Mouse (Mus musculus): Measurements from ENCODE around the gene Hist1h4h.

Hist1h4h gene

DNA sequence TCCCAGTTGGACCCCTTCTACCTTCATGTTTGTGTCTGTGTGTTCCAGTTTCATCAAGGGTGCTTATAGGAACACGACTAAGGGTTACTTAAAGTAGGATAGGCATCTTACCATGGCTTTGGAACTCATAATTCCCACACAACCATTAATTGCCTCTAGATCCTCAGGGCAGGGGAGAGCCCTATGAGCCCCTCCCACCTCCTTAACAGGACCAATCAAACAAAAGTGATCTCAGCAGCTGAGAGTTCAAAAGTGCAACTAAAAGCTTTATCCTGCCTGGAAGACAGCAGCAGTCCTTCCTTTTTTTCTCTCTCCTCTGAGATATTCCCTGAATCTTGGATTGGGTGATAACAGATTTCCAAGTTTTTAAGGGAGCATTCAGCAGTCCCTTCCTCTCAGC, 20.7 kb upstream of the Hist1h4h start:
- DNase-seq (ENCODE audit: low spot score in 2 of 2) = no peak

DNA sequence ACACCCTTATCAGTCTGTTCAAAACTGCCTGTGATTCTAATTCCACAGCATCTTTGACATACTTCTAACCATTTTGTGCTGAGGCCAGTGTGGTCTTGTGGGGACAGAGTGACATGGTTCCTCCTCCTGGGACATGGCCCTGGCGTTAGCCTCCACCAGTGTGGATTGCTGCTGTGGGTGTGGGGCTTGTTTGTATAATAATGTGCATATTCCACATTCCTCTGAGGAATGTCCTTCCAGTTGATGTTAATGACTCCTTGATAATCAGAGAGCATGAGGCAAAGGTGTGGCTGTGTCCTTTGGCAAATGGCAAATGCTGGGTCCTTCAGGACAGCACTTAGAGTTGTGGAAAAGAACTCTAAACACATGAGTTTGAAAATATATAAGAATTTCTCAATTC, 17.3 kb upstream of the Hist1h4h start:
- no peak for DNase-seq (ENCODE audit: low spot score in 2 of 2)

DNA sequence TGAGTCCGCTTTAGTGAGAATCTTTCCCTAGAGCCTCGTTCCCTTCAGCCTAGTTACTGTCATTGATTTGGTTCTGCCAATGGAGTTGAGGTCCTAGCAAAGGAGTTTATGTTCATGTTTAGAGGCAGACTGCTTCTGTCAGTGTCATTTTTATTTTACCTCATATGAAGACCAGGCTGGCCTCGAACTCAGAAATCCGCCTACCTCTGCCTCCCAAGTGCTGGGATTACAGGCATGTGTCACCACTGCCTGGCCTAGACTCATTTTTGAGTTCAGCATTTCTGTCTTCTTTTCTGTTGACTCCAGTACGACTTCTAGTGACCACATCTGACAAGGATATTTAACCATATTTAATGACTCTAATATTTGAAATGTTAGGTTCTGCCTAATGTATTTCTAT, 15.6 kb upstream of the Hist1h4h start:
- DNase-seq (ENCODE audit: low spot score in 2 of 2) = no peak

DNA sequence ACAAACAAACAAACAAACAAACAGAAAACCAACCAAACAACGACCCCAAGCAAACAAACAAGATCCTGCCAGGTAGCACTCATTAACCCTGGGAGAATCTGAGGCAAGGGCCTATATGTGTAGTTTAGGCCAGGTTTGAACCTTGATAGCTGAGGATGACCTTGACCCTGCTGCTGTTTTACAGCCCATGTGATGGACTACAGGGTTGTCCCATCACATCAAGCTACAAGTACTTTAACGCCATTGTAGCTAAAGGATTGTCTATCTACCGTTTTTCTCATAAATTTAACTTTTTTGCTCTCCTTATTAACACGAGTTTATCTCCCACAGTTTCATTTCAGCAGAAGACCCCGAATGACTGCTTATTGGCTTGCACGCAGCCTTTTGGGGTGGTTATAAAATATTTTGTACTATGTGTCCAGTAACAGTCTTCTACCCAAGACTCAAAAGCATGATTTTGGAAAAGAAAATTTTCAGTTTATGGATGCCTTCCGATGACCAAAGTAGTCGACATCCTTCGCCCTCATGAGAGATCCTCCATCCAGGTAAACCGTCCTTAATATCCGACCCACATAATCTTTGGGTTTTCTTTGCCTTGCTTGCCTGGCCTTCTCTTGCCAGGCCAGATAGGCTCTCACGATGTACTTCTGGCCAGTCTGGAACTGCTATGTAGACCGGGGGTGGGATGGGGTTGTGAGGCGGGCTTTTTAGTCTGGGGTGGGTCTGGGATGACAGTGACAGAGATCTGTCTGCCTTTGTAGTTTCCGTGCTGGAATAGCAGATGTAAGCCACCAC, 14.8 kb upstream of the Hist1h4h start:
- DNase-seq (ENCODE audit: low spot score in 2 of 2) = no peak

- peak in 1 of 2 experiments; percentile 70 for DNase-seq (ENCODE audit: low spot score in 2 of 2)
These were observed 13.8 kb upstream of the Hist1h4h start for GRCm38 (mm10) chr13:23516822-23517602.

- peak; percentile 83 to 94 for DNase-seq (ENCODE audit: low spot score in 2 of 2)
These were observed 13.1 kb upstream of the Hist1h4h start for GRCm38 (mm10) chr13:23517603-23518294.

- DNase-seq (ENCODE audit: low spot score in 2 of 2) = no peak
These were observed 12.6 kb upstream of the Hist1h4h start for GRCm38 (mm10) chr13:23518295-23518603.

GRCm38 (mm10) chr13:23518885-23519284, 12.0 kb upstream of the Hist1h4h start:
- peak; percentile 50 to 83 for DNase-seq (ENCODE audit: low spot score in 2 of 2)

- DNase-seq (ENCODE audit: low spot score in 2 of 2) = peak; percentile 63 to 81
These were observed 11.4 kb upstream of the Hist1h4h start for GRCm38 (mm10) chr13:23519416-23519815.

GRCm38 (mm10) chr13:23521703-23522102, 9.1 kb upstream of the Hist1h4h start:
- DNase-seq (ENCODE audit: low spot score in 2 of 2) = peak; percentile 42 to 74

DNA sequence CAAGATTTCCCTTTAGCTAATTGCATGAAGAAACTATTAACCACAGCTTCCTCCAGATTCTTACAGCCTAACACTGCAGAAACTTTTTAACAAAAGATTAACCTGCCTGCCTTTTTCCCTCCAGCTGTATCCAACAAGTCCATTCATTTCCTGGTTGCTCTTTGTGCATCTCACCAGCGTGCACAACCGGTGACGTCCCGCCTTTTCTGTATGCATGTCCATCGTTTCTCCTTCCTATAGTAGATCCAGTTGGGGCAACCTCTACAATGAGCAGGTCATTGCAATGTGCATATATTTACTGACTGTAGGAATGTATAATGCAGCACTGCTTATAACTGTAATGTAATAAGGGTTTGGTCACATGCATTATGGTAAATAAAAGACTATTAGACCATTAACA, 6.9 kb upstream of the Hist1h4h start:
- no peak for DNase-seq (ENCODE audit: low spot score in 2 of 2)

DNA sequence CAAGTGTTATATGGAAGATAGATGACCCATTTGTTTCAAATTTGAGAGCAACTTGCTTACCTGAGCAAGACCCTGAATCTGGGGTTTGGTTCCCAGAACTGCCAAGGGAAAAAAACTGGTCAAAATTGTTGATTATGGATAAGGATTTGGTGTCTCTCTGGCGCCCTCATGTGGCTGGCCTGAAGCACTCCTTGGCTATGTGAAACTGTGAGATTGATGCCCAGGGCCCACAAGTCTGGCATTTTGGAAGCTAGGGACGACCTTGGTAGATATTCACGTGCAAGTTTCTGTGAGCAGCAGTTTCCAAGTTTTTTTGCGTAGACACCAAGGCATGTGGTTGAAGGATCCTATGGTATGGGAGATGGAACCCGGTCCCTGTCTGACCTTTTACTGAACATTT, 6.2 kb upstream of the Hist1h4h start:
- peak in 1 of 2 experiments; percentile 50 for DNase-seq (ENCODE audit: low spot score in 2 of 2)

DNA sequence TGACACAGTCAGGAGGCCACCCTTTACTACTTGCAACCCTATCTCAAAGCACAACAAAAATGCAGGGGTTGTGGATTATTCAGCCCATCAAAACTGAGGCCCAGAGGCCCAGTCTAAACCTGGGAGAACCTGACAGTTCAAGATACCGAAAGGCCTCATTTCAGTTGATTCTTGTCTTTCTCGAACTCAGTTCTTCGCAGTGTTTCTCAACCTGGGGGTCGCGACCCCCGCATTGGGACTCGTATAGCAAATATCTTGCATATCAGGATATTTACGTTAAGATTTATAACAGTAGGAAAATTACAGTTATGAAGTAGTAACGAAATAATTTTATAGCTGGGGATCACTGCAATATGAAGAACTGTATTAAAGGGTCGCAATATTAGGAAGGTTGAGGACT, 4.9 kb upstream of the Hist1h4h start:
- DNase-seq (ENCODE audit: low spot score in 2 of 2) = no peak

GRCm38 (mm10) chr13:23526312-23526711, 4.5 kb upstream of the Hist1h4h start:
- peak; percentile 85 to 96 for DNase-seq (ENCODE audit: low spot score in 2 of 2)

- DNase-seq (ENCODE audit: low spot score in 2 of 2) = no peak
These were observed 1.8 kb upstream of the Hist1h4h start for GRCm38 (mm10) chr13:23529005-23529404.

DNA sequence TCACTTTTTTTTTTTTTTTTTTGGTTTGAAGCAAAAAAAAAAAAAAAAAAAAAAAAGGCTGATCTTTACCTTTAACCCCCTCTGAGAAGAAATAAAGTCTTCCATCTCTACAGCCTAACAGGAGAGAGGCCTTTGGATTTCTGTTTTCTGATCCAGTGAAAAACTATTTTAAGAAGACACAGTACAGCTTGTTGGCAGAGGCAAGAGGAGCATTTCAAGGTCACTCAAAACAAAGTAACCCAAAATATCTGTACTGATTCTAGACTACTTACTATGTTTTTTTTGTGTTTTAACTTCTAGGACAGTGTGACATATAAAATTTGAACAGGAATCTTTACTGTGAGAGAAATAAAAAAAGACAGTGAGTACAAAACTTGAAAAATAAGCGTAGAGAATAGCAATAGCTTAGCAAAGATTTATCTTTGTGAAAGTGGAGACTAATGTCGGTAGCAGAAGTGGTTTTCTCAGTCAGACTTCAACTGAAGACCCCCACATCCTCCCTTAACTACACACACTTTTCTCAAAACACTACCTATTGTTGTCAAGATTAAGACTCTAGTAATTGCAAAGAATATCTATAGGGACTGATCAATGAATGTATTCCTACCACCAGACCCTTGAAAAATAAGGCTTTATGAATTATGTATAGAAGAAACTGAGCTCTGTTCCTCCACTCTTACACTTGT, 1.2 kb upstream of the Hist1h4h start:
- DNase-seq (ENCODE audit: low spot score in 2 of 2) = no peak

DNA sequence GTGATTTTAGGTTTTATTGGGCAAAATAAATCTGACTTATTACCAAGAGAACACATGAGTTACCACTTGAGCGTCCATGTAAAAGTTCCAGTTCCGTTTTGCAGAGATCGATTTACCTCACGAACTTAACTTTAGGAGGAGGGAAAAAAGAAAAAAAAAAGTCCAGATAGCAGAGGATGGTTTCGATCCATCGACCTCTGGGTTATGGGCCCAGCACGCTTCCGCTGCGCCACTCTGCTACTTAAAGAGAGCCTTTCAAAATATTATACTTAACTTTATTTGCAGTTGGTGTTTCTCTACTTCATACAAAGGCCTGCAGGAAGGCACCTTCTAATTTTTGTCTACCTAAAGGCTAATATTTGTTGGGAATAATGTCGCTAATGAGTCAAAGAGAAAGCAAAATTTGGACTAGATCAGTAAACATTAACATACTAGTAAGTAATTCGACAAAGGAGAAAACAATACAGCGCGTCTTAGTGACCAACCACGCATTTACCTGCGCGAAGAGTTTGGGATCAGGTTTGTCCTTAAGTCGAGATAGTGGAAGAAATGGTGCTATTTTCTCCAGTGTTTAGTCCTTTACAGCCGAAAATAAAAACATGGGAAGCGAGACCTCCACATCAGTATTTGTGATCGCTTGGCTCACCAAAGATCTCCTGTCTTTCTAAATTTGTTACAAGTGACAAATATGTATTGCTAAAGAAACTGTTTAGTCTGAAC, 509 bp upstream of the Hist1h4h start:
- DNase-seq (ENCODE audit: low spot score in 2 of 2) = peak; percentile 54 to 76

- no peak for DNase-seq (ENCODE audit: low spot score in 2 of 2)
These were observed 1.6 kb downstream of the Hist1h4h start for GRCm38 (mm10) chr13:23532262-23533075.

GRCm38 (mm10) chr13:23533560-23534367, 2.9 kb downstream of the Hist1h4h start, which contains the start of gene Hist1h2af:
TSS of gene Hist1h2af (plus strand) at chr13:23533906.
- peak; percentile 54 to 66 for DNase-seq (ENCODE audit: low spot score in 2 of 2)
